Mouse (Mus musculus) MEL (cell line): Measurements from ENCODE around the gene Gatm. TPM values are rescaled to one million over a fixed set of nuclear protein-coding genes. Genes with fewer than 3 reads are reported as not detected.

Source experiments
- DNase-seq: peaks from one replicate; pipeline ENCODE4 v3.0.0; 2011; ENCODE audit warnings: low read depth, low spot score
- H3K27ac ChIP-seq: 2 replicates; pipeline ENCODE4 v1.5.1; 2012; ENCODE audit warnings: low read depth, mild to moderate bottlenecking, control low read depth, low read length, moderate library complexity; ENCODE audit not compliant: control insufficient read depth
- H3K27me3 ChIP-seq, 2 experiments: fragments of 150-350 bp in 1 of 2; sonication (generic) in 1 of 2; 2 replicates each; pipeline ENCODE4 v1.6.1; 2012; ENCODE audit warnings: low read length in 2 of 2, mild to moderate bottlenecking in 2 of 2, improper control_type of control experiment in 1 of 2, moderate library complexity in 1 of 2; ENCODE audit not compliant: insufficient read depth in 2 of 2, control insufficient read depth in 1 of 2
- H3K36me3 ChIP-seq, 2 experiments: 2 replicates each; pipeline ENCODE4 v1.6.1; 2012 to 2014; ENCODE audit warnings: low read length in 2 of 2, improper control_type of control experiment in 1 of 2, inconsistent platforms in 1 of 2, mild to moderate bottlenecking in 1 of 2; ENCODE audit not compliant: insufficient read depth in 2 of 2, control insufficient read depth in 1 of 2
- H3K4me1 ChIP-seq, 2 experiments: fragments of 150-350 bp in 1 of 2; sonication (generic) in 1 of 2; 2 replicates each; pipeline ENCODE4 v1.6.1; 2012; ENCODE audit warnings: low read length in 2 of 2, improper control_type of control experiment in 1 of 2, mild to moderate bottlenecking in 1 of 2; ENCODE audit not compliant: insufficient read depth in 2 of 2, control insufficient read depth in 1 of 2
- H3K4me3 ChIP-seq, 2 experiments: fragments of 150-350 bp in 1 of 2; sonication (generic) in 1 of 2; 2 replicates each; pipeline ENCODE4 v1.5.1; 2012; ENCODE audit warnings: low read depth in 2 of 2, low read length in 2 of 2, mild to moderate bottlenecking in 2 of 2, moderate library complexity in 2 of 2, control low read depth in 1 of 2, improper control_type of control experiment in 1 of 2; ENCODE audit not compliant: control insufficient read depth in 1 of 2, insufficient read depth in 1 of 2
- H3K79me2 ChIP-seq: 2 replicates; pipeline ENCODE4 v1.6.1; 2012; ENCODE audit warnings: mild to moderate bottlenecking, low read length, moderate library complexity; ENCODE audit not compliant: control insufficient read depth, poor library complexity, insufficient read depth
- H3K9ac ChIP-seq: 2 replicates; pipeline ENCODE4 v1.6.1; 2012; ENCODE audit warnings: low read depth, mild to moderate bottlenecking, control low read depth, low read length, moderate library complexity; ENCODE audit not compliant: control insufficient read depth, poor library complexity, severe bottlenecking
- H3K9me3 ChIP-seq: fragments of 150-350 bp; sonication (generic); replicated peaks from 2 replicates; pipeline ENCODE4 v1.6.1; 2012; ENCODE audit warnings: mild to moderate bottlenecking, low read length, improper control_type of control experiment, moderate library complexity; ENCODE audit not compliant: insufficient read depth
- BHLHE40 ChIP-seq: IDR thresholded peaks from 2 replicates; pipeline ENCODE4 v1.6.1; 2012; ENCODE audit warnings: low read depth, mild to moderate bottlenecking, inconsistent platforms, low read length, improper control_type of control experiment, borderline replicate concordance
- CHD1 ChIP-seq: IDR thresholded peaks from 2 replicates; pipeline ENCODE4 v1.6.1; 2012; ENCODE audit warnings: low read depth, mild to moderate bottlenecking, inconsistent platforms, low read length, improper control_type of control experiment
- CHD2 ChIP-seq: IDR thresholded peaks from 2 replicates; pipeline ENCODE4 v1.6.1; 2011; ENCODE audit warnings: low read length, improper control_type of control experiment
- CTCF ChIP-seq, 3 experiments: IDR thresholded peaks in 2 of 3; conservative IDR thresholded peaks in 1 of 3; 2 replicates each; pipeline ENCODE4 v1.5.1; 2011 to 2012; ENCODE audit warnings: low read length in 3 of 3, low read depth in 2 of 3, mild to moderate bottlenecking in 2 of 3, improper control_type of control experiment in 1 of 3, inconsistent platforms in 1 of 3, mixed read lengths in 1 of 3, moderate library complexity in 1 of 3; ENCODE audit not compliant: control insufficient read depth in 1 of 3, insufficient read depth in 1 of 3, poor library complexity in 1 of 3, severe bottlenecking in 1 of 3
- E2F4 ChIP-seq: IDR thresholded peaks from 2 replicates; pipeline ENCODE4 v1.6.1; 2011; ENCODE audit warnings: low read depth, low read length, improper control_type of control experiment, borderline replicate concordance
- ELF1 ChIP-seq: IDR thresholded peaks from 2 replicates; pipeline ENCODE4 v1.6.1; 2014; ENCODE audit warnings: low read depth, mild to moderate bottlenecking, inconsistent platforms, low read length, improper control_type of control experiment, moderate library complexity
- EP300 ChIP-seq, 2 experiments: IDR thresholded peaks; 2 replicates each; pipeline ENCODE4 v1.6.1; 2011; ENCODE audit warnings: improper control_type of control experiment in 2 of 2, low read length in 2 of 2, low read depth in 1 of 2, mild to moderate bottlenecking in 1 of 2
- HCFC1 ChIP-seq: IDR thresholded peaks from 2 replicates; pipeline ENCODE4 v1.6.1; 2012; ENCODE audit warnings: low read depth, mild to moderate bottlenecking, inconsistent platforms, low read length, improper control_type of control experiment, moderate library complexity
- JUND ChIP-seq: IDR thresholded peaks from 2 replicates; pipeline ENCODE4 v1.6.1; 2011; ENCODE audit warnings: low read depth, mild to moderate bottlenecking, improper control_type of control experiment, low read length
- MAFK ChIP-seq: IDR thresholded peaks from 2 replicates; pipeline ENCODE4 v1.6.1; 2011; ENCODE audit warnings: low read depth, mild to moderate bottlenecking, low read length, improper control_type of control experiment, borderline replicate concordance
- MAX ChIP-seq: IDR thresholded peaks from 2 replicates; pipeline ENCODE4 v1.6.1; 2011; ENCODE audit warnings: low read length, improper control_type of control experiment
- MAZ ChIP-seq: IDR thresholded peaks from 2 replicates; pipeline ENCODE4 v1.6.1; 2012; ENCODE audit warnings: low read depth, mild to moderate bottlenecking, inconsistent platforms, low read length, improper control_type of control experiment
- MEF2A ChIP-seq: IDR thresholded peaks from 2 replicates; pipeline ENCODE4 v1.6.1; 2014; ENCODE audit warnings: low read depth, mild to moderate bottlenecking, inconsistent platforms, low read length, improper control_type of control experiment; ENCODE audit not compliant: poor library complexity, insufficient replicate concordance, severe bottlenecking; ENCODE audit errors: extremely low read depth
- MXI1 ChIP-seq: IDR thresholded peaks from 2 replicates; pipeline ENCODE4 v1.6.1; 2011; ENCODE audit warnings: mild to moderate bottlenecking, low read depth, low read length, improper control_type of control experiment
- MYB ChIP-seq: IDR thresholded peaks from 2 replicates; pipeline ENCODE4 v1.6.1; 2011; ENCODE audit warnings: mild to moderate bottlenecking, low read depth, low read length, improper control_type of control experiment
- MYC ChIP-seq: IDR thresholded peaks from 2 replicates; pipeline ENCODE4 v1.6.1; 2011; ENCODE audit warnings: low read depth, mild to moderate bottlenecking, low read length, improper control_type of control experiment, moderate library complexity
- NELFE ChIP-seq: IDR thresholded peaks from 2 replicates; pipeline ENCODE4 v1.6.1; 2011; ENCODE audit warnings: low read depth, low read length, improper control_type of control experiment
- NRF1 ChIP-seq: IDR thresholded peaks from 2 replicates; pipeline ENCODE4 v1.6.1; 2014; ENCODE audit warnings: low read depth, mild to moderate bottlenecking, inconsistent platforms, low read length, improper control_type of control experiment, moderate library complexity; ENCODE audit not compliant: poor library complexity, insufficient read depth, severe bottlenecking
- POLR2A ChIP-seq, 2 experiments: IDR thresholded peaks; 2 replicates each; pipeline ENCODE4 v1.6.1; 2011 to 2012; ENCODE audit warnings: low read length in 2 of 2, mild to moderate bottlenecking in 2 of 2, control low read depth in 1 of 2, improper control_type of control experiment in 1 of 2, low read depth in 1 of 2, moderate library complexity in 1 of 2; ENCODE audit not compliant: control insufficient read depth in 1 of 2, insufficient read depth in 1 of 2, poor library complexity in 1 of 2
- POLR2AphosphoS5 ChIP-seq: IDR thresholded peaks from 2 replicates; pipeline ENCODE4 v1.6.1; 2012; ENCODE audit warnings: low read depth, borderline replicate concordance, mild to moderate bottlenecking, inconsistent platforms, low read length, moderate library complexity, mixed read lengths
- RAD21 ChIP-seq: IDR thresholded peaks from 2 replicates; pipeline ENCODE4 v1.6.1; 2011; ENCODE audit warnings: mild to moderate bottlenecking, low read depth, low read length, improper control_type of control experiment
- RCOR1 ChIP-seq: IDR thresholded peaks from 2 replicates; pipeline ENCODE4 v1.6.1; 2012; ENCODE audit warnings: low read depth, mild to moderate bottlenecking, inconsistent platforms, low read length, improper control_type of control experiment
- SIN3A ChIP-seq: IDR thresholded peaks from 2 replicates; pipeline ENCODE4 v1.6.1; 2012; ENCODE audit warnings: low read length, improper control_type of control experiment, inconsistent platforms
- TBP ChIP-seq: IDR thresholded peaks from 2 replicates; pipeline ENCODE4 v1.8.0; 2011; ENCODE audit warnings: low read depth, low read length, improper control_type of control experiment
- UBTF ChIP-seq: IDR thresholded peaks from 2 replicates; pipeline ENCODE4 v1.6.1; 2012; ENCODE audit warnings: low read depth, mild to moderate bottlenecking, inconsistent platforms, low read length, improper control_type of control experiment, moderate library complexity, borderline replicate concordance; ENCODE audit not compliant: insufficient read depth
- USF1 ChIP-seq: IDR thresholded peaks from 2 replicates; pipeline ENCODE4 v1.6.1; 2014; ENCODE audit warnings: low read depth, mild to moderate bottlenecking, inconsistent platforms, low read length, improper control_type of control experiment, moderate library complexity
- USF2 ChIP-seq, 2 experiments: IDR thresholded peaks; 2 replicates each; pipeline ENCODE4 v1.6.1; 2011 to 2012; ENCODE audit warnings: improper control_type of control experiment in 2 of 2, low read length in 2 of 2, borderline replicate concordance in 1 of 2, inconsistent platforms in 1 of 2, low read depth in 1 of 2, mild to moderate bottlenecking in 1 of 2; ENCODE audit not compliant: insufficient read depth in 1 of 2
- polyA plus RNA-seq, 2 experiments: library from polyadenylated mRNA; stranded (reverse) in 1 of 2; unstranded in 1 of 2; fragments of >175 nt in 1 of 2; fragments of >200 nt in 1 of 2; gene quantifications; 2 replicates each; pipeline versions ENCODE4 v1.2.1 to v1.2.4; 2012; ENCODE audit warnings: low replicate concordance in 2 of 2, low read depth in 1 of 2; ENCODE audit not compliant: insufficient read length in 2 of 2, insufficient read depth in 1 of 2, missing spikeins in 1 of 2
- total RNA-seq: library from RNA; depleted of rRNA; stranded (reverse); fragments of 300-350 nt; gene quantifications from 2 replicates; pipeline ENCODE4 v1.2.3, GENCODE M21; 2012

Gatm gene
- total and polyA plus RNA-seq, 3 experiments, result not detected

DNA sequence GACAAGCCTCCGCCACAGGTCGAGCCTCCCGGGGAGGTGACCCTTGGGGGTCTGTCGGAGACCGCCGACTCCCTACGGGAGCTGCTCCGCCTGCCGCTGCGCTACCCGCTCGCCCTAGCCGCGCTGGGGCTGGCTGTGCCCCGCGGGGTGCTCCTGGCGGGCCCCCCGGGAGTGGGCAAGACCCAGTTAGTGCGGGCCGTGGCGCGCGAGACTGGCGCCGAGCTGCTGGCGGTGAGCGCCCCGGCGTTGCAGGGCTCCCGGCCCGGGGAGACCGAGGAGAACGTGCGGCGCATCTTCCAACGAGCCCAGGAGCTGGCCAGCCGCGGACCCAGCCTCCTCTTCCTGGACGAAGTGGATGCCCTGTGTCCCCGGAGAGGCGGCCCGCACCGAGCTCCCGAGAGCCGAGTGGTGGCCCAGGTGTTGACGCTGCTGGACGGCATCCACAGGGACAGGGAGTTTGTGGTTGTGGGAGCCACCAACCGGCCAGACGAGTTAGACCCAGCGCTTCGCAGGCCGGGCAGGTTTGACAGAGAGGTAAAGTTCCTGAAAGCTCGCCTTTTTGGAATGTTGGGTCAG, 20.2 kb upstream of the Gatm start:
- Histone ChIP-seq H3K4me1 (peaks cover 2 to 4% of the 10 kb centered on the region in 2 experiments; a peak in 2 of 4 replicates), H3K36me3 (peaks cover 1 to 7% of the 10 kb centered on the region in 2 experiments; a peak in 2 of 4 replicates), H3K27me3 (peaks cover 0 to 2% of the 10 kb centered on the region in 2 experiments; a peak in 1 of 4 replicates), H3K9ac (peak overlapping the region; percentile 100), H3K79me2 (peaks cover 21% of the 10 kb centered on the region), H3K9me3 (no peaks in the 10 kb centered on the region), H3K4me3 (peak overlapping the region; percentile 70 to 98), H3K27ac (no peak overlapping the region)
- peak; percentile 44 for DNase-seq
- TF ChIP-seq RCOR1 (no peak), CHD2 (no peak), MXI1 (no peak), CTCF (IDR thresholded peaks at IDR 0.05 in 2 of 3, conservative IDR thresholded peaks at IDR 0.05 in 1 of 3; ENCODE audit: control insufficient read depth in 1 of 3, insufficient read depth in 1 of 3, low read depth in 2 of 3, low read length in 3 of 3, poor library complexity in 1 of 3, severe bottlenecking in 1 of 3) (0 out of 6 replicates have a peak, but pooled peaks of 1 of the 3 experiments have one; percentile 1), HCFC1 (no peak), CHD1 (no peak), MYC (no peak)

DNA sequence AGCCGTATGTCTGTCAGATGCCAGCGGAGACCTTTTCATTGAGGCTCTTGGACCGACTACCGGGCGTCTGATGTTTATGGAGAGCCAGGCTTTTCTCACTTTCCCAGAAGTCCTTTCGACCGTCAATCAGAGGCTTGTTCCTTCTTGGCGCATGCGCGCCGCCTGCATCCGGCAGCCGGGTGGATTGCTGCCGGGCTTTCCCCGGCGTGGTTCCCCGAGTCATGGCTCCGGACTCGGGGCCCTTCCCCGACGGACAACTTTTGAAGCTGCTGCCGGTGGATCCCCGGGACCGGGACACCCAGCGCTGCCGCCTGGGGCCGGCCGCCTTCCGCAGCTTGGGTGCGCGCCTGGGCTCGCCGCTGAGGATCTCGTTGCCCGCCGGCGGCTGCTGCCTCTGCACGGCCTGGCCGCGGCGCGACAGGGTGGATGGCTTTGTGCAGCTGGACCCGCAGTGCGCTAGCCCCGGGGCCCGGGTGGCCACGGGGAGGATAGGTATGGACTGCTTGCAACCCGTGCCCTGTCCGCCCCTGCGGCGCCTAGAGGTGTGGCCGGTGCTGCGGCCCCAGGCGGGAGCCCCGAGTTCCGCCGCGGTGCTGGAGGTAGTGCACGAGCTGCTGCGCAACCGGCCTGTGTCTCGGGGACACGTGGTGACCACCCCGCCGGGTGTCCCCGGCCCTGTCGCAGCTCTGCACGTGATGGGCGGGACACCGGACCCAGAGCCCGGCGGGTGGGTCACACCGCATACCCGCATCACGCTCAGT, 19.5 kb upstream of the Gatm start:
- Histone ChIP-seq H3K9me3 (no peaks in the 10 kb centered on the region), H3K27ac (peak overlapping the region; percentile 62), H3K4me3 (peak overlapping the region; percentile 70 to 98)
- peak; percentile 83; the same call in 1 of the 2 replicates for TF ChIP-seq CHD1
- 0 out of 2 replicates have a peak, but pooled peaks have one; percentile 3 for TF ChIP-seq MAZ
- peak; percentile 68 for TF ChIP-seq SIN3A
- peak; percentile 77 for TF ChIP-seq BHLHE40
- peak; percentile 59 for TF ChIP-seq USF1
- TF ChIP-seq E2F4, result no peak
- peak; percentile 77 for TF ChIP-seq TBP
- TF ChIP-seq MEF2A, result no peak
- no peak for TF ChIP-seq MAFK
- no peak for TF ChIP-seq RAD21
- no peak for TF ChIP-seq RCOR1
- no peak for TF ChIP-seq MYB
- no peak for TF ChIP-seq ELF1
- 0 out of 2 replicates have a peak, but pooled peaks have one; percentile 45 for TF ChIP-seq UBTF
- TF ChIP-seq CTCF (IDR thresholded peaks at IDR 0.05 in 2 of 3, conservative IDR thresholded peaks at IDR 0.05 in 1 of 3; ENCODE audit: control insufficient read depth in 1 of 3, insufficient read depth in 1 of 3, low read depth in 2 of 3, low read length in 3 of 3, poor library complexity in 1 of 3, severe bottlenecking in 1 of 3), result no peak
- peak; percentile 90 to 96 for TF ChIP-seq POLR2A (IDR thresholded peaks at IDR 0.05; ENCODE audit: control insufficient read depth in 1 of 2, insufficient read depth in 1 of 2, low read depth in 1 of 2, low read length in 2 of 2, poor library complexity in 1 of 2)
- no peak for TF ChIP-seq POLR2AphosphoS5
- no peak for TF ChIP-seq EP300 (IDR thresholded peaks at IDR 0.05; ENCODE audit: low read depth in 1 of 2, low read length in 2 of 2)
- TF ChIP-seq NRF1, result peak; percentile 91
- TF ChIP-seq USF2 (IDR thresholded peaks at IDR 0.05; ENCODE audit: borderline replicate concordance in 1 of 2, insufficient read depth in 1 of 2, low read depth in 1 of 2, low read length in 2 of 2), result no peak
- no peak for TF ChIP-seq JUND
- TF ChIP-seq MAX, result peak; percentile 69; the same call in 1 of the 2 replicates
- TF ChIP-seq NELFE, result peak; percentile 95

More for the DNA sequence above, 19.5 kb upstream of the Gatm start:
- peaks cover 21% of the 10 kb centered on the region for H3K79me2 ChIP-seq
- H3K9ac ChIP-seq, result peak overlapping the region; percentile 100
- peaks cover 2 to 4% of the 10 kb centered on the region in 2 experiments; a peak in 2 of 4 replicates for H3K4me1 ChIP-seq
- H3K36me3 ChIP-seq, result peaks cover 1 to 7% of the 10 kb centered on the region in 2 experiments; a peak in 2 of 4 replicates
- peak; percentile 91 for DNase-seq
- peaks cover 0 to 2% of the 10 kb centered on the region in 2 experiments; a peak in 1 of 4 replicates for H3K27me3 ChIP-seq
